Mouse (Mus musculus): ENCODE data around the gene Txndc8. TPM values are rescaled to one million over a fixed set of nuclear protein-coding genes. Genes with fewer than 3 reads are reported as not detected.

Gene Txndc8
- polyA plus RNA-seq, 1 experiment from 2014 or later: not detected

DNA sequence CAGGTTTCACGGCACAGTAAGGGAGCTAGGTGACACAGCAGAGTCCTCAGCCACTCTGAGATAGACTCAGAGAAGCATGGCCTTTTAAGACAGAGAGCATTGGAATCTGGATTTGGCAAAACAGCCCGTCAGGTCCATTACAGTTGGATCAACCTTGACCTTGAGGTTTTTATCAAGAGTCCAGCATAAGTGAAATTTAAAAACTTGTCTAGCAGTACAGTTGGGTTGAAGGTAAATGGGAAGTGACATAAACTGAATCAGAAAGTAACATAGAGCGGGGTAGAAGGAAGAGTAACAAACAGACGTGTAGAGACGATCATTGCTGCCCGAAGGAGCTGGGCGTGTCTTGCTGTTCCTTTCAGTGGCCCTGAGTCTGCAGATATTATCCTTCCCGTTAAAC is 49.9 kb downstream of the Txndc8 start:
- no peak overlapping the region for H3K27ac ChIP-seq (ENCODE audit: low read length)
- no peaks in the 10 kb centered on the region for H3K36me3 ChIP-seq (ENCODE audit: control insufficient read depth, insufficient read depth, low read length)
- no peak overlapping the region for H3K4me3 ChIP-seq (ENCODE audit: low read length)
- WGBS: 71% methylated on average over 8 of the region's 8 CpGs
- peaks cover 12% of the 10 kb centered on the region for H3K4me1 ChIP-seq (ENCODE audit: control insufficient read depth, insufficient read depth, low read length)
- no peaks in the 10 kb centered on the region for H3K9me3 ChIP-seq (ENCODE audit: control insufficient read depth, low read length)
- no peak overlapping the region for H3K9ac ChIP-seq (ENCODE audit: low read depth, low read length)
- no peak overlapping the region for H3K4me2 ChIP-seq (ENCODE audit: low read depth, low read length)
- ATAC-seq: no peak
- H3K27me3 ChIP-seq (replicated peaks; ENCODE audit: control insufficient read depth, insufficient read depth, low read length): no peaks in the 10 kb centered on the region

DNA sequence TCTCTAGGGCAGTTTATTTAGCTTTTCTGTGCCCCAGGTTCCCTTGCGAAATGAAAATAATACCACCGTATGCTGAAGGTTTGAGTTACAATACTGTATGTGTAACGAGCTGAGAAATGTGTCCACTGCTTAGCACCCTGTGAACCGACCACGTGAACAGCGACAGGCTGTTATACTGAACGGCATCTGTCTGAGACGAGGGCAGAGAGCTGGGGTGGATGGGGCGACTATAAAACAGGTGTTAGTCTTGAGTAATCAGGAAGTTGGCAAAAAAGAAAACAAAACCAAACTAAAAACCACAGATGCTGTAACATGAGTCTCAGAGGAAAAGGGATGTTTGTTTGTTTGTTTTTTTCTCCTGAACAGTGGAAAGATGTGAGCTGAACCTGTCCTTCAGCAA is 50.8 kb downstream of the Txndc8 start:
- H3K4me3 ChIP-seq (ENCODE audit: low read length): no peak overlapping the region
- 64% methylated on average over 9 of the region's 9 CpGs for WGBS
- no peaks in the 10 kb centered on the region for H3K36me3 ChIP-seq (ENCODE audit: control insufficient read depth, insufficient read depth, low read length)
- no peaks in the 10 kb centered on the region for H3K9me3 ChIP-seq (ENCODE audit: control insufficient read depth, low read length)
- H3K4me1 ChIP-seq (ENCODE audit: control insufficient read depth, insufficient read depth, low read length): peaks cover 17% of the 10 kb centered on the region
- H3K27ac ChIP-seq (ENCODE audit: low read length): 0 out of 2 replicates have a peak overlapping the region, but pooled peaks have one; percentile 99
- no peak overlapping the region for H3K4me2 ChIP-seq (ENCODE audit: low read depth, low read length)
- H3K9ac ChIP-seq (ENCODE audit: low read depth, low read length): no peak overlapping the region
- H3K27me3 ChIP-seq (replicated peaks; ENCODE audit: control insufficient read depth, insufficient read depth, low read length): no peaks in the 10 kb centered on the region
- ATAC-seq: no peak

DNA sequence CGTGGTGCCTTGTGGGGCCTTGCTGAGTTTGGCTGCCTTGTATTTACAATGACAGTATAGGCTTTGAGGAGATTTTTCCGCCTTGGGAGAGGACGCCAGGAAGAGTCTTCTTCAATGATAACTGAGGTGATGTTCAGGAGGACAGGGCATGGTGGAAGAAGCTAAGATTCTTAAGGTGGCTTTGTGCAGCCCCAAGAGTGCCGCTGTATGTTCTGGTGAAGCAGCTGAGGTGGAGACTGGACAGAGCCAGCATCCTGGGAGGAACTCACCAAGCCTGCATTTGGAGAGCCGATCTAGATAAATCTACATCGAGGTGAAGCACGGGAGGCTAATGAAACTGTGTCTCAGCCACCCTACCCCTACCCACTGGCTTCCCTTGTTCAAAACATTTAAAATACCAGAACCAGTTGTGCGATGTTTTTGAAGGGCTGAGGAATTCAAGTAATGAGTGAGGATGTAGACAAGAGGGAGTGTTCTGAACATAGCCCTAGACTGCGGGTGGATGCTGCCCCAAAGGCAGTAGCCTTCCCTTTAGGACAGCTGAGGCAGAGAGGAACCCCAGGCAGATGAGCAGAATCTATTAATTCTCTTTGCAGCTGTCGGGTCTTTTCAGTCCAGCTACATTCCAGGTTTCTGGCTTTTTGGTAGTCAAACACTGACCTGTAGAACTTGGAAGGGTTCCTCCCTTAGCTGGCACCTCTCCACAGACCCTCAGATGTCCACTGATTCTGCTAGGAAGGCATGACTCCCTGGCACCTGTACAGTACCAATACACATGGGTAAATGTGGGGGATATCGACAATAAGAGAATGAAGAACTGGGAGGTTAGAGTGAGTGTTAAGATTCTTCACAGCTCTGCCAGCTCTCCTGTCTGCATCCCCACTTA is 51.5 kb downstream of the Txndc8 start:
- Histone ChIP-seq H3K4me3 (ENCODE audit: low read length) (peak overlapping the region; percentile 89), H3K9me3 (ENCODE audit: control insufficient read depth, low read length) (no peaks in the 10 kb centered on the region), H3K27me3 (replicated peaks; ENCODE audit: control insufficient read depth, insufficient read depth, low read length) (no peaks in the 10 kb centered on the region), H3K36me3 (ENCODE audit: control insufficient read depth, insufficient read depth, low read length) (peaks cover 2% of the 10 kb centered on the region; the same call in 1 of the 2 replicates), H3K9ac (ENCODE audit: low read depth, low read length) (peak overlapping the region; percentile 65), H3K27ac (ENCODE audit: low read length) (peak overlapping the region; percentile 99), H3K4me1 (ENCODE audit: control insufficient read depth, insufficient read depth, low read length) (peaks cover 20% of the 10 kb centered on the region), H3K4me2 (ENCODE audit: low read depth, low read length) (peak overlapping the region; percentile 70)
- WGBS: 37% methylated on average over 11 of the region's 11 CpGs
- no peak for ATAC-seq

DNA sequence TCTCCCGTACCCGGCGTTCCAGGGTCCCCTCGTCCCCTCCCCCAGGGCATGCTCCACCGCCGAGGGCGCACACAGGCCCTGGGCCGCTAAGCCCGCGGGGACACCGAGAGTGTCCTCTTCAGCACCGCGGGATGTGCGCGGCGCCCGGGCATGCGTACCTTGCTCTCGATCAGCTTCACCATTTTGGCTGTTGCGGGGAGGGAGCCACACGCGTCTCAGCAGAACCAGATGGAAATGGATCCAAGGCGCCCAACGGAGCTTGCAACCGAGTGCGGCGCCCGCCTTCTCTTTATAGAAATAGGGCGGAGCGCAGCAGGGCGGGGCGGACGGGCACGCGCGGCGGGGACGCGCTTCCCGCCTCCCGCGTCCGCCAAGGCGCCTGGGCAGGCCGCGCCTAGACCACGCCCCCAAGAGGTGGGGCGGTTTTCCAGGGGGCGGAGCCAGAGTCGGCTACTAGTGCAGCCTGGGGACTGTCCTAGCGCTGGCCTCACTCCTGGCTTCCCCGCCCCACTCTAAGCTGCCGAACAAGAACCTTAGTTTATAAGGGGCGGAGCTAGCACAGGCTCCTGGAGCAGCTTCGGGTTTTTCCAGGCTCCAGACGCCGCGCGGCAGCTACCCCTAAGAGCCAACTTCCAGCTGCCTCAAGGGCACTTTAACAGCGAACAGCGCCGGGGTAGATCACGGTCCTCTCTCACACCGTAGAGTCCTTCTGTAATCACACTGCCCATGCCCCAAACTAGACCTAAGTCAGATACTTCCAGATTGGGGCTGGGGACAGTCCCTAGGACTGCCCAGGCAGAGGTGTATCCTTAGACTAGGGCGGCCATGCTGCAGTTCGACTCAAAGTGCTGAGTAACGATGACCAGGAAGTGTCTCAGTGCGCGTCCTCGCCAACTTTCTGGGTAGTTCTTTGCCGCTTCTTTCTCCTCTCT is 52.6 kb downstream of the Txndc8 start, which contains the start of gene Txn1:
Gene Txn1, minus strand, starts transcription at position 383 of the 932 bp plus-strand sequence.
- Histone ChIP-seq H3K4me3 (ENCODE audit: low read length) (peak within 1 kb of the TSS; percentile 89), H3K4me1 (ENCODE audit: control insufficient read depth, insufficient read depth, low read length) (peaks cover 20% of the 10 kb centered on the region), H3K9ac (ENCODE audit: low read depth, low read length) (peak within 1 kb of the TSS; percentile 89), H3K36me3 (ENCODE audit: control insufficient read depth, insufficient read depth, low read length) (peaks cover 9% of the 10 kb centered on the region), H3K9me3 (ENCODE audit: control insufficient read depth, low read length) (no peaks in the 10 kb centered on the region; the same call in 1 of the 2 replicates), H3K27ac (ENCODE audit: low read length) (peak within 1 kb of the TSS; percentile 99), H3K4me2 (ENCODE audit: low read depth, low read length) (peak within 1 kb of the TSS; percentile 70), H3K27me3 (replicated peaks; ENCODE audit: control insufficient read depth, insufficient read depth, low read length) (no peaks in the 10 kb centered on the region)
- peak; percentile 96 for ATAC-seq
- 0% methylated on average over 60 of the region's 71 CpGs for whole genome bisulfite sequencing

DNA sequence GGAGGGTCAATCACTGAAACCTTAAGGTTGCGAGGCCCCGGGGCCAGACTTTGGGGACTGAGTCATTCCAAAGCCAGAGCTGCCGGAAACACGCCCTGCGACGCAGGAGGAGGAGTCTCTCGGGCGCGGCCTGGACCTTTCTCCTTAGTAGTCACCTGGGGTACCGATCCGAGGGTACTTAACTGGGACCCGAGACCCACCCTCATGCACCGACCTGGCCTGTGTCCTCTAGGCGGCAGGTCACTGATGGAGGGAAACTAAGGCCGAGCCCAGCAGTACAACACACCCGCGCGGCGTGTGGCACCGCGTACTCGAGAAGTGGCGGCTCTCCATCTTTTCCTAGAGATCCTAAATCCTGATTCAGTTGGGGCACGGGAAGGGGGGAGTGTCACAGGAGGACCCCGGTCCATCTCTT is 53.4 kb downstream of the Txndc8 start:
- Histone ChIP-seq H3K9me3 (ENCODE audit: control insufficient read depth, low read length) (no peaks in the 10 kb centered on the region; the same call in 1 of the 2 replicates), H3K27ac (ENCODE audit: low read length) (peak overlapping the region; percentile 95), H3K36me3 (ENCODE audit: control insufficient read depth, insufficient read depth, low read length) (peaks cover 15% of the 10 kb centered on the region), H3K27me3 (replicated peaks; ENCODE audit: control insufficient read depth, insufficient read depth, low read length) (no peaks in the 10 kb centered on the region), H3K9ac (ENCODE audit: low read depth, low read length) (peak overlapping the region; percentile 89), H3K4me2 (ENCODE audit: low read depth, low read length) (peak overlapping the region; percentile 59), H3K4me3 (ENCODE audit: low read length) (peak overlapping the region; percentile 89), H3K4me1 (ENCODE audit: control insufficient read depth, insufficient read depth, low read length) (peaks cover 20% of the 10 kb centered on the region)
- 0% methylated on average over 25 of the region's 25 CpGs for whole genome bisulfite sequencing
- ATAC-seq: peak; percentile 26

DNA sequence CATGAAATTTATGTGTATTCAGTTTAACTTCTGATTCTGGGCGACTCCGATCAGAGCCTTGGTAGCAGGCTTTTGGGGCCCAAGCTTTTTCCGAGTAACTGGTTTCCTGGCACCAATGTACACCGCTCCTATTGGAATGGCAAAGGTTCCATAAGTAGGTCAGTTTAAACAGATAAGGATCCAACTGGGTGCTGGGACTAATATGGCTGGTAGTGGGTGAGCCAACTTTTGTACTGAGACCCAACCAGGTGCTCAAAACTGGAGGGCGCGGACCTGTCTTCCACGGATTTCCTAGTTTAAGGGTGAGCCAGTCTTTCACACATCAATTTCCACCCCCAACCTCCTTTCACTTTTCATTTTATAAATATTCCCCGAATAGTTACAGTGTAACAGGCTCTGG is 53.9 kb downstream of the Txndc8 start:
- Histone ChIP-seq H3K9me3 (ENCODE audit: control insufficient read depth, low read length) (no peaks in the 10 kb centered on the region; the same call in 1 of the 2 replicates), H3K9ac (ENCODE audit: low read depth, low read length) (peak overlapping the region; percentile 89), H3K27ac (ENCODE audit: low read length) (peak overlapping the region; percentile 95), H3K27me3 (replicated peaks; ENCODE audit: control insufficient read depth, insufficient read depth, low read length) (no peaks in the 10 kb centered on the region), H3K4me2 (ENCODE audit: low read depth, low read length) (peak overlapping the region; percentile 59), H3K4me3 (ENCODE audit: low read length) (peak overlapping the region; percentile 89), H3K36me3 (ENCODE audit: control insufficient read depth, insufficient read depth, low read length) (peaks cover 15% of the 10 kb centered on the region), H3K4me1 (ENCODE audit: control insufficient read depth, insufficient read depth, low read length) (peaks cover 20% of the 10 kb centered on the region)
- no peak for ATAC-seq
- WGBS: 63% methylated on average over 8 of the region's 8 CpGs

DNA sequence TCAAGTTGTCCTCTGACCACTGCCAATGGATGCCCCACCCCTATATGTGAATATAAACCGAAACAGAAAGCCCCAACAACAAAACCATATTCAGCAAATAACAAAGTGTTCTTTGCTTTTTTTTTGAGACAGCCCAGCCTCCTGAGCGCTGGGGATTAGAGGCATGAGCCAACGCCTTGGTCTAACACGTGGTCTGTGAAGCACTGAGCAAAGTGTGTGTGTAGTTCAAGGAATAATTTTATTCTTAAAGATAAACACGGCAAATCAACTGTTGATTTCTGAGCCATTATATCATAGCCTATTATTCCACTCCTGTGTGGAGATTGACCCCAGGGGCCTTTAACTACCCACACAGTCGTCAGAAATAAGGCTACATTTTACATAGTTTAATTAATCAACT is 54.3 kb downstream of the Txndc8 start:
- Histone ChIP-seq H3K4me2 (ENCODE audit: low read depth, low read length) (peak overlapping the region; percentile 59), H3K4me3 (ENCODE audit: low read length) (peak overlapping the region; percentile 89), H3K4me1 (ENCODE audit: control insufficient read depth, insufficient read depth, low read length) (peaks cover 24% of the 10 kb centered on the region), H3K9me3 (ENCODE audit: control insufficient read depth, low read length) (no peaks in the 10 kb centered on the region; the same call in 1 of the 2 replicates), H3K27me3 (replicated peaks; ENCODE audit: control insufficient read depth, insufficient read depth, low read length) (no peaks in the 10 kb centered on the region), H3K36me3 (ENCODE audit: control insufficient read depth, insufficient read depth, low read length) (peaks cover 15% of the 10 kb centered on the region), H3K27ac (ENCODE audit: low read length) (peak overlapping the region; percentile 95), H3K9ac (ENCODE audit: low read depth, low read length) (peak overlapping the region; percentile 89)
- ATAC-seq: no peak
- 58% methylated on average over 6 of the region's 6 CpGs for WGBS

DNA sequence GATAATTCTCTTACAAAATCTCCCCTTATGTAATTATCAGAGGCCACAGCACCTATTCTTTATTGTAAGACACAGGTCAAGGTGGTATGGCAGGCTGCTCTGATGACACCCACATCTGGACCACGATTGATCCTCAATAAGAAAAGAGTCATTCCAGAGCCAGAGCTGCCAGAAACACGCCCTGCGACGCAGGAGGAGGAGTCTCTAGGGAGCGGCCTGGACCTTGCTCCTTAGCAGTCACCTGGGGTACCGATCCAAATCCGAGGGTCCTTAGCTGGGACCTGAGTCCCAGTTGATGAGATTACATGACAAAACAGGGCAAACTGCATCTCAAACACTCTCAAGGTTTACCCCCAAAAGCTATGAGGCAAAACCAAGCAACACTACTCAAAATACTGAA is 55.1 kb downstream of the Txndc8 start:
- Histone ChIP-seq H3K4me1 (ENCODE audit: control insufficient read depth, insufficient read depth, low read length) (peaks cover 29% of the 10 kb centered on the region), H3K9me3 (ENCODE audit: control insufficient read depth, low read length) (no peaks in the 10 kb centered on the region; the same call in 1 of the 2 replicates), H3K9ac (ENCODE audit: low read depth, low read length) (0 out of 2 replicates have a peak overlapping the region, but pooled peaks have one; percentile 43), H3K4me2 (ENCODE audit: low read depth, low read length) (peak overlapping the region; percentile 59), H3K36me3 (ENCODE audit: control insufficient read depth, insufficient read depth, low read length) (peaks cover 15% of the 10 kb centered on the region), H3K4me3 (ENCODE audit: low read length) (peak overlapping the region; percentile 89), H3K27ac (ENCODE audit: low read length) (peak overlapping the region; percentile 95; the same call in 1 of the 2 replicates), H3K27me3 (replicated peaks; ENCODE audit: control insufficient read depth, insufficient read depth, low read length) (no peaks in the 10 kb centered on the region)
- ATAC-seq: no peak
- 73% methylated on average over 7 of the region's 7 CpGs for WGBS

DNA sequence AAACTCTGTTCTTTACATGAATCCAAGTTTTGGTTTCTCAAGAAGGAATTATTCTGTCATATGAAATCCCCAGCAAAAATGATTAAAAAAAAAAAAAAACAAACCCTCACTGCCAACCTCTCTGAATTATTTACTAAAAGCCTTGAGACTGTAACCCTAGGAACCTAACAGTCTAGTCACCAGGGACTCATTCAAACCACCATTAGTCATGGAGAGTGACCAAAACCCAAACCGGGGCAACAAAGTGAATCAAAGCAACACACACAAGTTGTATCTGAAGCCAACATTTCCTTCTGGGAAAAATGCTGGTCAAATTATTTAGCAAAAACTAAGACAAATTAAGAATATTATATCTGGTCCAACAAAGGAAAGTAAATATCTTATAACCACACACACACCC is 56.0 kb downstream of the Txndc8 start:
- H3K9ac ChIP-seq (ENCODE audit: low read depth, low read length): no peak overlapping the region
- no peaks in the 10 kb centered on the region; the same call in 1 of the 2 replicates for H3K9me3 ChIP-seq (ENCODE audit: control insufficient read depth, low read length)
- no peak overlapping the region for H3K4me2 ChIP-seq (ENCODE audit: low read depth, low read length)
- WGBS: 81% methylated on average over 1 of the region's 1 CpGs
- H3K4me3 ChIP-seq (ENCODE audit: low read length): no peak overlapping the region
- no peaks in the 10 kb centered on the region for H3K27me3 ChIP-seq (replicated peaks; ENCODE audit: control insufficient read depth, insufficient read depth, low read length)
- peaks cover 31% of the 10 kb centered on the region for H3K4me1 ChIP-seq (ENCODE audit: control insufficient read depth, insufficient read depth, low read length)
- ATAC-seq: no peak
- H3K36me3 ChIP-seq (ENCODE audit: control insufficient read depth, insufficient read depth, low read length): peaks cover 15% of the 10 kb centered on the region
- no peak overlapping the region for H3K27ac ChIP-seq (ENCODE audit: low read length)
